Mouse (Mus musculus) embryonic facial prominence, embryonic 11.5 days (tissue): ENCODE data around the gene Cplx3. TPM values are rescaled to one million over a fixed set of nuclear protein-coding genes. Genes with fewer than 3 reads are reported as not detected.

Experiments used
- ATAC-seq: fragments of 200-750 bp; cut with Nextera tagmentation; replicated peaks from 2 replicates; pipeline ENCODE4 v1.8.0; 2017; ENCODE audit warnings: low read depth; ENCODE audit not compliant: insufficient number of reproducible peaks, low FRiP score, low TSS enrichment
- DNase-seq: peaks from one replicate; pipeline ENCODE4 v3.0.0-alpha.2; 2015; ENCODE audit warnings: low spot score
- H3K27ac ChIP-seq: fragments of 300-500 bp; sonication (generic); replicated peaks from 2 replicates; pipeline ENCODE4 v1.5.1; 2014; ENCODE audit warnings: mild to moderate bottlenecking, low read depth, low read length, control low read depth
- H3K27me3 ChIP-seq: fragments of 300-500 bp; sonication (generic); 2 replicates; pipeline ENCODE4 v1.6.1; 2014; ENCODE audit warnings: mild to moderate bottlenecking, low read length, moderate library complexity, mixed read lengths; ENCODE audit not compliant: control insufficient read depth, insufficient read depth
- H3K36me3 ChIP-seq: fragments of 300-500 bp; sonication (generic); replicated peaks from 2 replicates; pipeline ENCODE4 v1.6.1; 2014; ENCODE audit warnings: low read depth, mild to moderate bottlenecking, low read length, moderate library complexity, mixed read lengths; ENCODE audit not compliant: control insufficient read depth, insufficient read depth
- H3K4me1 ChIP-seq: fragments of 300-500 bp; sonication (generic); 2 replicates; pipeline ENCODE4 v1.6.1; 2014; ENCODE audit warnings: low read length, mixed read lengths; ENCODE audit not compliant: control insufficient read depth, insufficient read depth
- H3K4me2 ChIP-seq: fragments of 300-500 bp; sonication (generic); 2 replicates; pipeline ENCODE4 v1.6.1; 2014; ENCODE audit warnings: low read depth, mild to moderate bottlenecking, control low read depth, low read length, moderate library complexity
- H3K4me3 ChIP-seq: fragments of 300-500 bp; sonication (generic); 2 replicates; pipeline ENCODE4 v1.5.1; 2014; ENCODE audit warnings: low read depth, low read length, control low read depth
- H3K9ac ChIP-seq: fragments of 300-500 bp; sonication (generic); replicated peaks from 2 replicates; pipeline ENCODE4 v1.6.1; 2014; ENCODE audit warnings: mild to moderate bottlenecking, control low read depth, low read length
- H3K9me3 ChIP-seq: fragments of 300-500 bp; sonication (generic); replicated peaks from 2 replicates; pipeline ENCODE4 v1.6.1; 2016; ENCODE audit warnings: mild to moderate bottlenecking, low read length, inconsistent platforms, mixed read lengths; ENCODE audit not compliant: control insufficient read depth
- WGBS: fragments of 180-500 bp; shearing (Covaris S2); extraction: QIAGEN DNeasy Blood & Tissue Kit; methylation state at CpG from one replicate; pipeline ENCODE4 v1.1.7; 2014; 5-methylcytosine and 5-hydroxymethylcytosine counted together
- polyA plus RNA-seq: library from polyadenylated mRNA; unstranded; fragments of >200 nt; fragmentation: Nextera tagmentation; extraction: Ambion mirVana; gene quantifications from 2 replicates; pipeline ENCODE4 v1.2.1, GENCODE M21; 2014

The Cplx3 gene
- polyA plus RNA-seq, 1 experiment from 2014 or later = 0.81 TPM

- 89% methylated on average over 6 of the region's 6 CpGs for WGBS
- DNase-seq (no peak), ATAC-seq (no peak)
Observed at GRCm38 (mm10) chr9:57568500-57568899, 37.6 kb downstream of the Cplx3 start.

DNA sequence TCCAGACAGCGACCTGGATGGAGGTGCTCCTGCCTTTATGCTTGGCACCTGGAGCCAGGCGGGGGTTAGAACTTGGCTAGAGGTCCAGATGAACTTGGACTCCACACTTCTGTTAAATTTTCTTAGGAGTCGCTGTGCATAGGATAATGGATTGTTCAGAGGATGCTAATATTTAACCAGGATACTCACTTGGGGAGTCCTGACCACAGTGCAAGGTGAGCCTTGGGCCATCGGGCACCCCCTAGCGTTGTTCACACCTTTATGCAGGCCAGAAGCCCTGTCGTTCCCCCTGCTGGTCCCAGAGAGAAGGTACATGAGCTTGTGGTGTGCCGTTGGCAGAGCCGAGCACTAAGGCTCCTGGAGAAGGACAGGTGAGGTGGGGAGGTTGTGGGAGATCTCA lies 39.2 kb downstream of the Cplx3 start:
- DNase-seq (no peak), ATAC-seq (no peak)
- Histone ChIP-seq H3K4me3 (no peak overlapping the region), H3K9ac (no peak overlapping the region), H3K36me3 (no peaks in the 10 kb centered on the region; the same call in 1 of the 2 replicates), H3K27me3 (no peaks in the 10 kb centered on the region), H3K9me3 (no peaks in the 10 kb centered on the region), H3K27ac (no peak overlapping the region), H3K4me2 (no peak overlapping the region), H3K4me1 (no peaks in the 10 kb centered on the region)
- 66% methylated on average over 8 of the region's 8 CpGs for WGBS

More at GRCm38 (mm10) chr9:57568500-57568899, 37.6 kb downstream of the Cplx3 start:
- H3K27me3 ChIP-seq = no peaks in the 10 kb centered on the region
- no peaks in the 10 kb centered on the region for H3K4me1 ChIP-seq
- no peak overlapping the region for H3K4me2 ChIP-seq
- H3K9me3 ChIP-seq = no peaks in the 10 kb centered on the region
- no peaks in the 10 kb centered on the region; the same call in 1 of the 2 replicates for H3K36me3 ChIP-seq
- H3K9ac ChIP-seq = no peak overlapping the region
- H3K27ac ChIP-seq = no peak overlapping the region
- H3K4me3 ChIP-seq = no peak overlapping the region

DNA sequence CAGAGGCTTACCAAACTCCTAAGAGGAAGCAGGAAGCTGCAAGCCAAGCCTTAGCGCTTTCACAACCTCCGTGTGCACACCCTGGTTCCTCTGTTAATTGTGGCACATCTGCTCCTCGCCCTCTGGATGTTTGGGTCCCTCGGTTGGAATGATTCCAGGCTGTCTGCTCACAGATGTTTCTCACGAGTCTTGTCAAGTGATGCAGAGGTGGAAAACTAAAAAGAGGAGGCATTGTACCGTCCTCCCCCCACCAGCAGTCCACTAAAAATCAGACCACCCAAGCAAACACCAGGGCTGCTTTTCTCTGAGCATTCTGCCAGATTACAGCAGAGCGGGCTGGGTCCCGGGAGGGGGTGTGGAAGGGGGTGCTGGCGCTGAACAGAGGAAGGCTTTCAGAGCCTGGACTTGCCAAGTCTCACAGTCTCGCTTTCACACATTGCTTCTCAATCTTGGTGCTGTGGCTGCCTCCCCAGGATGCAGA lies 40.3 kb downstream of the Cplx3 start:
- Histone ChIP-seq H3K36me3 (no peaks in the 10 kb centered on the region; the same call in 1 of the 2 replicates), H3K4me2 (no peak overlapping the region), H3K27ac (no peak overlapping the region), H3K4me3 (no peak overlapping the region), H3K4me1 (no peaks in the 10 kb centered on the region), H3K27me3 (no peaks in the 10 kb centered on the region), H3K9ac (no peak overlapping the region), H3K9me3 (no peaks in the 10 kb centered on the region)
- 41% methylated on average over 10 of the region's 10 CpGs for WGBS
- ATAC-seq (no peak), DNase-seq (no peak)

DNA sequence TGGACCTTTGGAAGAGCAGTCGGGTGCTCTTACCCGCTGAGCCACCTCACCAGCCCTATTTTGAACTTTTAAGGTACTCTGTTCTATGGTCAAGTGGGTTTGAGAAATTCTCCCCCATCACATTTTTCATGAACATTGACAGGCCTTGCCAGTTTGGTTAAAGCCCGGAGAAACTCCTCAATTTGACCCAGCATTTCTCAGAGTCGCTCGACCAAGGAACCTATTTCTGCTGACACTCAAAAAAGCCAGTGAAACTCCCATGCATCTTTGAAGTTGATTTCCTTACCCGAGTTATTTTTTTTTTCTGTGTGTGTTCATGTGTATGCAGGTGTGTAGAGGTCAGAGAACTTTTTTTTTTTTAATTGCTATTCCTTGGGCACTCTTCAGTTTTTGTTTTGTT lies 41.5 kb downstream of the Cplx3 start:
- Histone ChIP-seq H3K27ac (no peak overlapping the region), H3K4me3 (no peak overlapping the region), H3K4me2 (no peak overlapping the region), H3K36me3 (no peaks in the 10 kb centered on the region; the same call in 1 of the 2 replicates), H3K27me3 (no peaks in the 10 kb centered on the region), H3K9ac (no peak overlapping the region), H3K9me3 (no peaks in the 10 kb centered on the region), H3K4me1 (no peaks in the 10 kb centered on the region)
- DNase-seq = no peak
- 87% methylated on average over 6 of the region's 6 CpGs for WGBS
- ATAC-seq = no peak

- H3K4me3 ChIP-seq = no peak overlapping the region
- no peaks in the 10 kb centered on the region for H3K36me3 ChIP-seq
- no peak overlapping the region for H3K9ac ChIP-seq
- H3K9me3 ChIP-seq = no peaks in the 10 kb centered on the region
- no peaks in the 10 kb centered on the region for H3K4me1 ChIP-seq
- ATAC-seq = no peak
- no peaks in the 10 kb centered on the region for H3K27me3 ChIP-seq
- DNase-seq = no peak
- H3K27ac ChIP-seq = no peak overlapping the region
- 82% methylated on average over 4 of the region's 4 CpGs for WGBS
- no peak overlapping the region for H3K4me2 ChIP-seq
Observed at GRCm38 (mm10) chr9:57562896-57563372, 43.1 kb downstream of the Cplx3 start.

DNA sequence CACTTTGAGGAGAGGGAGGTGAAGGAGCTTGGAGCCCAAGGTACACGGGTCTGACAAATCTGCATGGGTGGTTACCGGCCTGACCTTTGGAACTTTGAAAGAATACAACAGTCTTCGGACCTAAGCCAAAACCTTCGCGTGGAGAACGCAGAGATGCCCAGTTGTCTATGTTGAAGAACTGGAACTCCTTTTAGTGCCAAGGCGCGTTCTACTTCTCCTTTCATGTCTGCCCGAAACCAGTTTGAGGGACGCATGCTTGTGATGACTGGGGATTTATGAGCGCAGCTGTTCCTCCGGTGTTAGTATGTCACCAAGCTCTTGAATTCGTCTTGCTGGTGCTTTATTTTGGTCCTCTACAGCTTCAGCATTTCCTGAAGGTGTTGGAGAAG lies 44.4 kb downstream of the Cplx3 start:
- peak overlapping the region; percentile 63 for H3K4me2 ChIP-seq
- no peaks in the 10 kb centered on the region for H3K36me3 ChIP-seq
- no peaks in the 10 kb centered on the region for H3K9me3 ChIP-seq
- H3K4me3 ChIP-seq = peak overlapping the region; percentile 63
- H3K9ac ChIP-seq = peak overlapping the region; percentile 65; the same call in 1 of the 2 replicates
- DNase-seq = no peak
- no peaks in the 10 kb centered on the region for H3K27me3 ChIP-seq
- no peak for ATAC-seq
- no peak overlapping the region for H3K27ac ChIP-seq
- H3K4me1 ChIP-seq = no peaks in the 10 kb centered on the region
- 80% methylated on average over 13 of the region's 13 CpGs for WGBS

DNA sequence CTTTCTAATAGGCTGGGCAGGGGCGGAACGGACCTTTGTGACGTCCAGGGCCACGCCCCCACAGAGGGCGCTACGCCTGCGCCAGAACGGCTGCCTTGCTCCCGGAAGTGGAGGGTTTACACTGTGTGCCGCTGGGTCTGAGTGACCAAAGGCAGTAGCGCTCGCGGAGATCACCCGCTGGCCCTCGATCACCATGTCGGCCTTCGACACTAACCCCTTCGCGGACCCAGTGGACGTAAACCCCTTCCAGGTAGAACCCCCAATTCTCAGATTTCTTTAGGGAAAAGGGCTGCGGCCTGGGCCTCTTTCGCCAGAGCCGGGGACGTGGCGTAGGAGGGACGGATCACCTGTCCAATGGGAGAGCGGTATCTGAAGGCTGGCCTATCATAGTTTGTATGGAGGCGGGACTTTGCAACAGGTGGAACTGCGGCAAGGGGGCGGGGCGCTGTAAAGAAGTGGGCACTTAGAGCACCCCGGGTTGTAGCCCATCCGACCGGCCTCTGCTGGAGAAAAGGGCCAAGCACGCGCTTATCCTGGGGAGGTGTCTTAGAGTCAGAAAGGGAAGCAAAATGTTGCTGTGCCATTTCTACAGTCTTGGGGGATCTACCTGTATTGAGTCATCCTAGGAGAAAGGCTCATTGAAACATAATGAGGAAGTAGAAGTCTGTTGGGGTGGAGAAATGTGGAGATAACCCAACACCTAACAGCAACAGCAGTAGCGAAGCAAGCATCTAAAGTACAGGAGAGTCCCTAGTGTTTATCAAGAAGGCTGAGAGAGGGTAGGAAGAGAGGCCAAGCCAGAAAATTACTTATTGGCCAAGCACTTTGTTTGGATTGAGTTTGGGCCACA lies 45.0 kb downstream of the Cplx3 start, which contains the start of gene Scamp2:
Gene Scamp2, plus strand, starts transcription at position 83 of the 850 bp plus-strand sequence.
- ATAC-seq (peak; percentile 99), DNase-seq (peak; percentile 95)
- Histone ChIP-seq H3K4me2 (peak within 1 kb of the TSS; percentile 63), H3K9me3 (no peaks in the 10 kb centered on the region), H3K36me3 (no peaks in the 10 kb centered on the region), H3K4me3 (peak within 1 kb of the TSS; percentile 63), H3K27me3 (no peaks in the 10 kb centered on the region), H3K27ac (no peak within 1 kb of the TSS), H3K4me1 (no peaks in the 10 kb centered on the region), H3K9ac (peak within 1 kb of the TSS; percentile 65; the same call in 1 of the 2 replicates)
- WGBS = 1% methylated on average over 37 of the region's 37 CpGs

GRCm38 (mm10) chr9:57560263-57560662 lies 45.8 kb downstream of the Cplx3 start:
- WGBS = 30% methylated on average over 7 of the region's 7 CpGs
- peak overlapping the region; percentile 63 for H3K4me3 ChIP-seq
- no peaks in the 10 kb centered on the region for H3K9me3 ChIP-seq
- no peak for ATAC-seq
- no peaks in the 10 kb centered on the region for H3K27me3 ChIP-seq
- H3K4me2 ChIP-seq = peak overlapping the region; percentile 46
- no peaks in the 10 kb centered on the region for H3K4me1 ChIP-seq
- H3K36me3 ChIP-seq = no peaks in the 10 kb centered on the region
- no peak for DNase-seq
- H3K27ac ChIP-seq = no peak overlapping the region
- H3K9ac ChIP-seq = peak overlapping the region; percentile 23; the same call in 1 of the 2 replicates
